Mouse (Mus musculus): ENCODE results near the gene Bcl7a. TPM values are rescaled to one million over a fixed set of nuclear protein-coding genes. Genes with fewer than 3 reads are reported as not detected.

Gene Bcl7a
- polyA plus RNA-seq, 1 experiment = 47.9 TPM

- TF ChIP-seq GATA1 (IDR thresholded peaks at IDR 0.05; ENCODE audit: low read length) = no peak
Measured at GRCm38 (mm10) chr5:123347985-123348384, 4.4 kb downstream of the Bcl7a start.

GRCm38 (mm10) chr5:123350386-123350785, 6.8 kb downstream of the Bcl7a start:
- TF ChIP-seq GATA1 (IDR thresholded peaks at IDR 0.05; ENCODE audit: low read length) = no peak

GRCm38 (mm10) chr5:123355918-123356317, 12.3 kb downstream of the Bcl7a start:
- TF ChIP-seq GATA1 (IDR thresholded peaks at IDR 0.05; ENCODE audit: low read length) = no peak

GRCm38 (mm10) chr5:123357253-123357652, 13.6 kb downstream of the Bcl7a start:
- no peak for TF ChIP-seq GATA1 (IDR thresholded peaks at IDR 0.05; ENCODE audit: low read length)

GRCm38 (mm10) chr5:123359431-123359830, 15.8 kb downstream of the Bcl7a start:
- no peak for TF ChIP-seq GATA1 (IDR thresholded peaks at IDR 0.05; ENCODE audit: low read length)

- no peak for TF ChIP-seq GATA1 (IDR thresholded peaks at IDR 0.05; ENCODE audit: low read length)
Measured at GRCm38 (mm10) chr5:123362911-123363310, 19.3 kb downstream of the Bcl7a start.

DNA sequence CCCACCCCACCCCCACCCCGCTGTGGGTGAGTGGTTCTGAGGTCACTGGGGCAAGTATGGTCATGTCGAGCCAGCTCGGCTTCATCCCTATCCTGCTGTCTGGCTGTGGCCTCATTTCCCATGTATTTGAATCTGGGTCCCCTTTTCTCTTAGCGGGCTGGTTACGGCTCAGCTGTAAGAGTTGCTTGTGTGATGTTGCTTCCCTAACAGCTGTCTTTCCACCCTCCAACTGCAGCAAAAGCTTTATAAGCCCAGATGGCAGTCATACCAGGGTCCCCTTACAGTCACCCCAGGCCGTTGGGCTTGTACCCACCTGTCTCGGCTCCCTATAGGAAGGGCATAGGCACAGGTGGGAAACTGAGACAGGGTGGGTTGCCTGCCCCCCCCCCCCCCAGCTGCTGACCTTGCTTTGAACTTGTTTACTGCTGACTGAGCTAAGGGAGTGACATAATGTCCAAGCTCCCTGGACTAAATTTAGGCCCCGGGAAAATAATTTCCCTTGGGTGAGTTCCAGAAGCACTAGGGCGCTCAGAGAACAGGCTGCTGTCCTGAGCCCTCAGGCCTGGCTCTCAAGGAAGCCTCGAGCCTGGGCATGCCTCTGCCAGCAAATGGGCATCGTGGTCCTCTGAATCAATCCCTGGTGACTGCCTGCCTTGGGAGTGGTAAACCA, 20.8 kb downstream of the Bcl7a start:
- no peak for TF ChIP-seq GATA1 (IDR thresholded peaks at IDR 0.05; ENCODE audit: low read length)

DNA sequence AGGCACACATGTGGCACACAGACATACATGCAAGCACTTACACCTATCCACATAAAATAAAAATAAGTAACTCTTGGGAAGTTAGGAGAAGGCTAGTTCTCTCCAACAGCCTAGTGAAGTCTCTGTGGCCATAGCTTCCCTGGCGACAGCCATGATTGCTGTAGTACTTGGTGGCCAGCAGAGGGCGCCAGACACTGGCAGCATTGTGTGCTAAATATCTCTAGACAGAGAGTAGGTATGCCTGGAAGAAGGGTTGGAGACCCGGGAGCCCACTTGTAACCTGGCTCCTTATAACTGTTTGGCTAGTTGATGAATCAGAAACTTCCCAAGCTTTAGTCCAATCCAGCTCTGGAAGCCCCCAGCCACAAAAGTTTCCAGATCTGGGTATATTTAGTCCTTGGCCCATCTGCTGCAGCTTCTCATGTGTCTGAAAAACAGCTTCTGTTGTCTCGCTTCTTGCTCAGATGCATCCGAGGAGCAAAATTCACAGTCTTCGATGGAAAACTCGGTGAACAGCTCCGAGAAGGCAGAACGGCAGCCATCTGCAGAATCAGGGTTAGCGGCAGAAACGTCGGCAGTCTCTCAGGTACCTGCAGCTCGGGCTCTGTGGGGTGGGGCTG, 25.3 kb downstream of the Bcl7a start:
- TF ChIP-seq GATA1 (IDR thresholded peaks at IDR 0.05; ENCODE audit: low read length) = no peak

GRCm38 (mm10) chr5:123370049-123370448, 26.4 kb downstream of the Bcl7a start:
- no peak for TF ChIP-seq GATA1 (IDR thresholded peaks at IDR 0.05; ENCODE audit: low read length)

DNA sequence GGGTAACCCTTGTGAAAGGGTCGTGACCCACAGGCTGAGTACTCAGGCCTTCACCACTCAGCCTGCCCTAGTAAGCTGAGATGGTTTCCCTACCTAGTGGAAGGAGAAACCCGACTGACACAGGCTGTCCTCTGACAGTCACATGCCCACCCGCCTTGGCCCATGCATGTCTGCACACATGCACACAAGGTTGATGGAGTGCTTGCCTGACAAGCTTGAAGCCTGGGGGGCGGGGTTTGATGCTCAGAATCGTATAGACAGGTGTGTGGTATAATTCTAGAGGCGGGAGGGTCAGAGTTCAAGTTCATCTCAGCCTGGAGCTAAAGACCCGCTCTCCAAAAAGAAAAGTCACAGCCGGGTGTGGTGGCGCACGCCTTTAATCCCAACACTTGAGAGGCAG, 31.6 kb downstream of the Bcl7a start:
- no peak for TF ChIP-seq GATA1 (IDR thresholded peaks at IDR 0.05; ENCODE audit: low read length)

DNA sequence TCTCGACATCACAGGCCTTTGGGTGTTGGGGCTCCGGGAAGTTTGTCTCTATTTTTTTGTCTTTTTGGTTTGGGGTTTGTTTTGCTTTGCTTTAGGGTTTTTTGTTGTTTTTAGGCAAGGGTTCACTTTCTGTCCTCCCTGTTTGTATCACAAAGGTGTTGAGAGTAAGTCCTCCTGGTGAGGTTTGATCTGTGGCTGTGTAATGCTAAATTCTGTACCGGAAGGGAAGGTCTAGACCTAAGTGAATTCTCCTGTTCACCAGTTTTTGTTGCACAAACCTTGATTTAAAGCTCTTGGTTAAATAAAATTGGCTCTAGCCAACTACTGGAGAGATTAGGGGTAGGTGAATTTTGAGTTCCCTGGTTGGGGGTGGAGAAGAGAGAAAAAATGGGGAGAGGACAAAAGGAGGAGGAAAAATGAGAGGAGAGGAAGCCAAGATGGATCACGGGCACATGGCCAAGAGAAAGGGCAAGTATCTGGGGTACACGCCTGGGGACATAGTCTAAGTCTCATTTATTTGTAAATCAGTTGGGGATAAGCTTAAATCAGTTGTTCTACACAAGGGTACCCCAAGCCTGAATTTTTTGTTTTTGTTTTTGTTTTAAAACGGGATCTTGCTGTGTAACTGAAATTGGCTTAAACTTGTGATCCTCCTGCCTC, 32.3 kb downstream of the Bcl7a start:
- TF ChIP-seq GATA1 (IDR thresholded peaks at IDR 0.05; ENCODE audit: low read length) = no peak

DNA sequence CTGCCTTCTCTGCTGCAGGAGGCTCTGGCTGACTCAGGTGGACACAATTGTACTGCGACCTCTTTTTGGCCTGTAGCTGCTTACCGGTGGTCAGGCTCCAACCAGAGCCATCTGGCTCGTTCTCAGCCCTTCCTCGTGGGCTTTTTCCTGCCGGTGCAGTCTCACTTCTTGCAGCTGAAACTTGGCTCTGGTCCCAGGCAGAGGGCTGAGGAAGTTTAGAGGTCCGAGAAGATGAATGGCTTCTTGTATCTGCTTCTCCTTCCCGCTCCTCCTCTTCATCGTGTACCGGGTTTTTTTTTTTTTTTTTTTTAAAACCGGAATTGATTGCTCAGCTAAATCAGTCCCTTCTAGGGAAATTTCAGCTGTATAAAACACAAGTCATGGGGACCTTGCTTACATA, 32.9 kb downstream of the Bcl7a start:
- no peak for TF ChIP-seq GATA1 (IDR thresholded peaks at IDR 0.05; ENCODE audit: low read length)

- TF ChIP-seq GATA1 (IDR thresholded peaks at IDR 0.05; ENCODE audit: low read length) = no peak
Measured at GRCm38 (mm10) chr5:123377120-123377955, 33.7 kb downstream of the Bcl7a start.

DNA sequence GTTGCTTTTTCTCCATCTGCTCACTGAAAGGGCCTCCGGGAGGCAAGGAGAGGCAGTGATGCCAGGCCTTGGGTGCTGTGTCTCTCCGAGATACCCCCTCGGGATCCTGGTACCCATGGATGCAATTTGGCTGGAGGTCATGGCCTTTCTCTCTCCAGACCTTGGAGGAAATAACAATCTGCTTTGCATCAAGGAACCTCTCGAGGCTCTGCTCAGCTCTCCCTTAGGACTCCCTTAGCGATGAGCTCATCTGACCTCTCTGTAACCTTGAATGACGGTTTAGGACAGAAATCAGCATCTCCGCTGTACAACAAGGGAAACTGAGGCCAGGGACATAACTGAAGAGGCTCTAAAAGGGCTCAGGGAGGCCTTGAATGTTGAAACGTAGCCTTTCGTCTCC, 35.1 kb downstream of the Bcl7a start:
- TF ChIP-seq GATA1 (IDR thresholded peaks at IDR 0.05; ENCODE audit: low read length) = no peak

DNA sequence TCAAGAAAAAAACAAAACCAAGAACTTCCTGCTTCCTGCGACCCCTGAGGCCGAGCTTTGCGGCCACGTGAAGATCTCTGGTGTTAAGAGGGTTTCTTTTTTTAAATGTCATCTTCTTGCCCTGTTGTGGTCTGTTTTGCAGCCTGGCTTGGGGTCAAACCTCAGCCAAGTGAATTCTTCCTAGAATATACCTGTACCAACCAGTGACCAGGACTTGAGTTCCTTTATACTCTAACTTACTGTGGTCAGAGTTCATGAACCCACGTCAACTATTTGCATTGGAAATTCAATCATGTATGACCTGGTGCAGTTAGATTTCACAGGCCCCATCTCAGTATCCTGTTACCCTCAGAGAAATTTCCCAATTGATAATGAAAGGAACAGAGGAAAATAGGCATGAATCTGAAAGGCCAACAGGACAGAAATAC, 35.9 kb downstream of the Bcl7a start:
- no peak for TF ChIP-seq GATA1 (IDR thresholded peaks at IDR 0.05; ENCODE audit: low read length)

GRCm38 (mm10) chr5:123381968-123382367, 38.3 kb downstream of the Bcl7a start:
- no peak for TF ChIP-seq GATA1 (IDR thresholded peaks at IDR 0.05; ENCODE audit: low read length)
